Mouse (Mus musculus) heart, adult 9 months (tissue): ENCODE data around the gene Gm48551.

Experiments used
- DNase-seq, 2 experiments: peaks; one replicate each; pipeline ENCODE4 v3.0.0; 2022; ENCODE audit warnings: low spot score in 2 of 2

Gene Gm48551

GRCm38 (mm10) chr10:81429605-81430061 lies 45.4 kb downstream of the Gm48551 start:
- peak; percentile 93 for DNase-seq

GRCm38 (mm10) chr10:81430141-81430830 lies 46.0 kb downstream of the Gm48551 start:
- peak; percentile 90 for DNase-seq

- peak; percentile 65 to 69 for DNase-seq
Observed at GRCm38 (mm10) chr10:81430831-81431525, 46.7 kb downstream of the Gm48551 start.

- DNase-seq: peak; percentile 33 to 50
Observed at GRCm38 (mm10) chr10:81431526-81432168, 47.4 kb downstream of the Gm48551 start.

GRCm38 (mm10) chr10:81432169-81432867 lies 48.1 kb downstream of the Gm48551 start:
- peak in 1 of 2 experiments; percentile 44 for DNase-seq

- DNase-seq: peak; percentile 96
Observed at GRCm38 (mm10) chr10:81432868-81433262, 48.6 kb downstream of the Gm48551 start.

GRCm38 (mm10) chr10:81433541-81434289 lies 49.4 kb downstream of the Gm48551 start:
- peak; percentile 55 to 65 for DNase-seq

- DNase-seq: peak in 1 of 2 experiments; percentile 17
Observed at GRCm38 (mm10) chr10:81434361-81435263, 50.3 kb downstream of the Gm48551 start.

- peak; percentile 67 to 81 for DNase-seq
Observed at GRCm38 (mm10) chr10:81435436-81435835, 51.2 kb downstream of the Gm48551 start.

GRCm38 (mm10) chr10:81441019-81441418 lies 56.8 kb downstream of the Gm48551 start:
- DNase-seq: no peak
